Mouse (Mus musculus): Measurements from ENCODE around the gene Slc9b2. TPM values are rescaled to one million over a fixed set of nuclear protein-coding genes. Genes with fewer than 3 reads are reported as not detected.

Gene Slc9b2
- polyA plus RNA-seq, 1 experiment = 0.61 TPM

DNA sequence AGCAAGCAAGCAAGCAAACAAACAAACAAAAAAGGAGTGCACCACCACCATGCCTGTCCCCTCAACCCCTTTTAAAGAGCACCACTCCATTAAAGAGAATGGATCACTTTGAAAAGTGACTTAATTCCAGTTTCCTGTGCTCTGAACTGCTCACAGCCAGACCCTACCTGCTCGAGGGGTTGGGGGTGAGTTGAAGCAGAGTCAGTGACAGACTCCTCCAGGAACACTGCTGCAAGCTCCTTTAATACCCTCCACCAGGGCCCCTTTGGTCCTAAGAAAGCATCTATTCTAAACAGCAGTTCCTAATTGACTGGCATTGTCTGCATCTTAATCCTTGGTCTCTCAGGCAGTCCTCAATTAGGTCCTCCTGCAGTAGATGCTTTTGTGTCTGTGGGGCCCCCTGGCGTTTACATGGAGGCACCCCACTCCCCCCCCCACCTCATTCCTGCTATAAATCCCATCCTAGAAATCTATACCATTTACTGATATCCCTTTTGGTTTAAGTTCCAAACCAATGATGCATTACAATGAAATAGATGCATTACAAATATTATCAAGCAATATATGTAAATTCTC is 5.5 kb downstream of the Slc9b2 start:
- DNase-seq (ENCODE audit: low read depth) = no peak

DNA sequence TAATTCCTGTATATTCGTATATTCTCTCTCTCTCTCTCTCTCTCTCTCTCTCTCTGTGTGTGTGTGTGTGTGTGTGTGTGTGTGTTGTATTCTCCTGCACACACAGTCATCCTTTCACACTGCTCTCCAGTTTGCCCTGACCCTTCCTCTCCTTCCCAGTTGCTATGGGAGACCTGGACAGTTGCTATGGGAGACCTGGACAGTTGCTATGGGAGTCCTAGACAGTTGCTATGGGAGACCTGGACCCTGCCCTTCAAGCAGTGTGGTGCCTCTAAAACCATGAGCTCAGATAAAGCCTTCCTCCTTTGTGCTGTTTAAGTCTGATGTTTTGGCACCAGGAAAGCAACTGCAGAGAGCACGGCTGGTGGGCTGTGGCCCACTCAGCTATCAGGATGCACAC is 6.2 kb downstream of the Slc9b2 start:
- no peak for DNase-seq (ENCODE audit: low read depth)

DNA sequence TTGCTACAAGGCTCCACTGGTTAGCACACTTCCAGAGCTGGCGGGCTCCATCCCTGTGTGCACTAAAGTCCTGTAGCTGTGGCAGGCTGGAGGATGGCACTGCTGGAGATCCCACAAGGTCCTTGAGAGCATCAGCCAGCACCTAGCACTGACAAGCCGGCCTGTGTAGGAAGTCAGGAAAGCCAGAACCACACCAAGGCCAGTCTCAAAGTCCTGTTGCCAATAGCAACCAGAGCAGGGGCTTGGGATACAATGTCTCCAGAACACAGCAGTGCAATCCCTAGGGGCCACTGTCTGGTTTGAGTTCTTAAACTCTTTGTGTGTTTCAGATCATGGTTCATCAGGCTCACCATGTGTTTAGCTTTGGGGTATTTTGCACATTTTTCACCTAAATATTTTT is 7.3 kb downstream of the Slc9b2 start:
- no peak for DNase-seq (ENCODE audit: low read depth)

DNA sequence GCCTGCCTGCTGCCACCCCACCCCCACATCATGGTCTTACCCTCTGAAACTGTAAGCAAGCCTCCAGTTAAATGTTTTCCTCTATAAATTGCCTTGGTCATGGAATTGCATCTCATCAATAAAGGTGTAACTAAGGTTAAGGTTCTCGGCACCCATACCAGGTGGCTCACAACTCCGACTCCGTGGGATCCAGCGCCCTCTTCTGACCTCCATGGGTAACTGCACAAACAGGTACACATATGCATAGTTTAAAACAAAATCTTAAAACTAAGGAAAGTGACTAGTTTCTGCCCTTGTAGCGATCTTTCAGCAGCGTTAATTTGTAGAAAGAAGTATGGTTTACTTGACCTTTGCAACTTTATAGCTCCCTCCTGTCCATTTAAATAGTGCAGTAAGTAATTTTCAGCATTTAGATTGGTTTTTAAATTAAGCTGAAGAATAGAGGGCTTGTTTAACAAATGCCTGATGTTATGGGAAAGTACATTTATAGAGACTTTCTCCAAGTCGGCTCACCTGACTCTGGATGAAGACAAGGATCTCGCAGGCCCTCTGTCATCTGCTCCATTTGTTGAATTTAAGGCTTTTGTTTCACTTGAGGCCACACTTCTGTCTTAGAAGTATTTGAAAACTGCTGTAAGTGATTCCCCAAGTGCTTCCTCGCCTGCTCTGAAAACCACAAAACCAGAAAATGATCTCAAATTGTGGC is 8.4 kb downstream of the Slc9b2 start:
- no peak for DNase-seq (ENCODE audit: low read depth)

DNA sequence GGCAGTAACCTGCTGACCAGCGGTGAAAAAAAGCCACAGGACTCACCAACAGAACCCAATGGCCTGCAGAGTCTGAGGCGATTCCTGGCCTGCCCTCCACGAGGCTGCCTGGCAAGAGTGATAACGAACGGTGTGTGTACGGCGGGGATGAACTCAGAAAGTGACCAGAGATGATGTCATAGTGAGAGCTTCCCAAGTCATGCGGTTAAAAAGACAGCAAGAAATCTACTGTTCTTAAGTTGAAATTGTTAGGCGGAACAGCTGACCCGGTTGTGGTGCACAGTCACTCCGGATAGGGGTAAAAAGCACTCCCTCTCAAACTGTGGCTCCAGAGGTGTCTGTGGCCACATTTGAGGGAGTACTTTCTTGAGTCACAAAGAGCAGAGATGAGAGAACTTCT is 10.8 kb downstream of the Slc9b2 start:
- DNase-seq (ENCODE audit: low read depth) = no peak

DNA sequence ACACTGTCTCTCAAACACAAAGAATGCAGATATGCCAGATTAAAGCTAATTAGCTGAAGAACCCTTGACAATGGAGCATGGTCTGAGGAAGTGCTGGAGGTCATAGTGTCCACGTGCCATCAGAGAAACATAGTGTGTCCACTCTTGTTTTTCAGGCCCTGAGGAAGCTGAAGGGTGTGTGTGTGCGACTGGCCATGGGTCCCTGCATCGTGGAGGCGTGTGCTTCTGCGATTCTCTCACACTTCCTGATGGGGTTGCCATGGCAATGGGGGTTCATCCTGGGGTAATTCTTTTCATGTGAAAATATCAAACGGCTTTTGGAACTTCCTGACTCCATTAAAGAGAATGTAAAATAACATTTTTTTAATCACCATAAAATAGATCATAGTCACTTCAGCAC is 16.9 kb downstream of the Slc9b2 start:
- no peak for DNase-seq (ENCODE audit: low read depth)

DNA sequence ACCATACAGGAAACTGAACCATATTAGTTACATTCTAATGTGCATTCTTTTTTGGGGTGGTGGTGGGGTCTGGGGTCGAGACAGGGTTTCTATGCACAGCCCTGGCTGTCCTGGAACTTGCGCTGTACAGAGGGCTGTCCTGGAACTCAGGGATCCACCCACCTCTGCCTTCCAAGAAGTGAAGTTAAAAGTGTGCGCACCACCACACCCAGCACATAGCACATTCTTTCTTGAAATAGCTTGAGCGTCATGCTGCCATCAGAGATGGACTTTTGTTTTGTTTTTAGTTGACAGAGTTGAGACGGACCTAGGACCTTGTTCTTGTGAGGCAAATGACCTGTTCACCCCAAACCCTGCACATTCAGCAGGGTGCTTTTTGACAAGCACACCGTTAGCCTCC is 19.7 kb downstream of the Slc9b2 start:
- no peak for DNase-seq (ENCODE audit: low read depth)

DNA sequence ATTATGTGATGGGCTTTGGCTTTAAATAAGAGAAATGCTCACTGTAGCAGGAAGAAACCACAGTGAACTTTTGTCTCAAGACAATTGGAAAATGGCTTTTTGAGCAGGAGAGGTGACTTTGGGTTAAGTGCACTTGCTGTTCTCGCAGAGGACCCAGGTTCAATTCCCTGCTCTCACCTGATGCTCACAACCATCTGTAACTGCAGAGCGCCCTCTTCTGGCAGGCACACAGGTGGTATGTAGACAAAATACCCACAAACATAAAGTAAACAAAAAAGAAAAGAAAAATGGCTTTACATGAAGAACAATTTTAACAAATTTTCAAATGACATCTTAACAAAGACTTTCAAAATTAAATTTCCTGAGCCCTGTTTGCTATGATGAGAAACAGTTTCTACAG is 20.1 kb downstream of the Slc9b2 start:
- no peak for DNase-seq (ENCODE audit: low read depth)

DNA sequence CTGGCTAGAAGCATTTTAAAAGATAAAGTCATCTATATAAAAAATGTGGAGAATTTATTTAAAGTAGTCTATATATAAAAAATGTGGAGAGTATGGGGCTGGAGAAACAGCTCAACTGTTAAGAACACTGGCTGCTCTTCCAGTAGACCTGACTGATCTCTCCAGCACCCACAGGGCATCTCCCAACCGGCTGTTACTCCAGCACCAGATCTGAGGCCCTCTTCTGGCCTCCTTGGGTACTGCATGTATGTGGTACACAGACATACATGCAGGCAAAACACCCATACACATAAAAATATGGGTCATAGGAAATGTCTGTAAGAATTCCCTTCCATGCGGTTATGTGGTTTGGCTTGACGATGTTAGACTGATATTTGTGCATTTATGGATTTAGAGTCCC is 21.1 kb downstream of the Slc9b2 start:
- no peak for DNase-seq (ENCODE audit: low read depth)

DNA sequence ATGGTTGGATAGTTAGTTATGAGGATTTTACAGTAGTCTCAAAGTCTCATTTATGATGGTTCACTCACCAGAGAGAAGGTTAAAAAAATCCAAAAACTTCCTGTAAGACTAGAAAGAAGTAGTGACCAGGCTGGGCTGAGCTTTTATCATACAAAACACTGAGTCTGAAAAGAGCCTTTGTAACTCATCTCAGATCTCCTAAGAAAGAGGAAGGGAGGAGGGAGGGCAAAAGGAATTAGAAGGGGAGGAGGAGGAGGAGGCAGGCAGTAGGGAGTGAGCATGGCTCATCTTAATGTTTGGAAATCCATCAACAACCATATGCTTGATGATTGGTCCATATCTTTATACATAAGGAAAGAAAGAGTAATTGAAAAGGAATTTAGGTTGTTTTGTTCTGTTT is 25.2 kb downstream of the Slc9b2 start:
- no peak for DNase-seq (ENCODE audit: low read depth)

DNA sequence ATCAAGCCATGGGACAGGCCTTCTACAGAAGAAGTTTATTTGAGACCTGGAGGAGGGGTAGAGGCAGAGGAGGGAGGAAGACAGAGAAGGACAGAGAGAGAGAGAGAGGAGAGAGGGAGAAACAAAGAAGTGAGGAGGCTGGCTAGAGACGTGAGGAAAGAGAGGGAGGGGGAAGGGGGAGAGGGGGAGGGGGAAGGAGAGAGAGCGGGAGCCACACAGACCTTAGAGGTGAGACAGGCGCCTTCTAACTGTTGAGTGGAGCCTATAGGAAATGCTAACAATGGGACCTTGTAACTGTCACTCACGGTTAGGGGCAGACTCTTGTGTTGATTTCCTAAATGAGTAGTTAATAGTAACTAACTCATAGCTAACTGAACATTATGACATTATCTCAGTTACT is 26.3 kb downstream of the Slc9b2 start:
- DNase-seq (ENCODE audit: low read depth) = no peak

DNA sequence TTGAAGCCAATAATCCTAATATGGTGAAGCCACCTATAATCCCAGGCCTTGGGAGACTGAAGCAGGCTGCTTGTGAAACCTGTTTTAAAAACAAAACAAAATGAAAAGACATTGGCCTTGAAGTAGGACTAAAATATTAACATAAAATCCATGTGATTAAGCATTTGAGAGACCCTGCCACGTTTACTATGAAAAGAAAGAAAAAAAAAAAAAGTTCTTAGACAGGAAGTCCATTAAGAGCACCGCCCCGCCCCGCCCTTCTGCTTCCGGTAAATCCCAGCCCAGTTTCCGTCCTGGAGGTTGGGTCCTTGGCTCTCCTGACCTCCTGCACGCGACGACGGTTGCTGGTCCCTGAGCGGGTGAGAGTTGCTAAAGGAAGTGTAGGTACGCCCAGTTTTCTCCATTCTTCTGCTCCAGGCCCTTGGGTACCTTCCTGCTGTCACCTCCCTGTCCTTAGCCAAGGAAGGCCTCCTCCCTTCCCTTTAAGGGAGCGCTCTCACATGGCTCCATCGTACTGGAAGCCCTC is 40.3 kb downstream of the Slc9b2 start, which contains the start of gene Slc9b1:
Gene Slc9b1 (plus strand): TSS at position 291 of the 526 bp plus-strand sequence.
- DNase-seq (ENCODE audit: low read depth) = no peak

DNA sequence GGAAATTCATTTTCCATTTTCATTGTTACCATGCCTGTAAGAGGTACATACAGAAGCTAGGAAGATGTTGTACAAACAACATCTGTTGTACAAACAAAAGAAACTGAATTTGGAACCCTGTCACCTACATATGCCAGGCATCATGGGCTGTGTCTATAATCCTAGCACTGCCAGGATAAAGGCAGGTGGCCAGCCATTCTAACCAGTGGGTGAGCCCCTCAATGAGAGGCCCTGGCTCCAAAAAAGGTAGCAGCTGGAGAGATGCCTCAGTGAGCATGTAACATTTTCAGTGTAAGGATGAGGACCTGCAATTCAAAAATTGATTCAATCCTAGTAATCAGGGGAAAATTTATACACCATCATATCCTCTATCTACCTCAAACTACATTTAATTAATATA is 41.5 kb downstream of the Slc9b2 start:
- DNase-seq (ENCODE audit: low read depth) = no peak

DNA sequence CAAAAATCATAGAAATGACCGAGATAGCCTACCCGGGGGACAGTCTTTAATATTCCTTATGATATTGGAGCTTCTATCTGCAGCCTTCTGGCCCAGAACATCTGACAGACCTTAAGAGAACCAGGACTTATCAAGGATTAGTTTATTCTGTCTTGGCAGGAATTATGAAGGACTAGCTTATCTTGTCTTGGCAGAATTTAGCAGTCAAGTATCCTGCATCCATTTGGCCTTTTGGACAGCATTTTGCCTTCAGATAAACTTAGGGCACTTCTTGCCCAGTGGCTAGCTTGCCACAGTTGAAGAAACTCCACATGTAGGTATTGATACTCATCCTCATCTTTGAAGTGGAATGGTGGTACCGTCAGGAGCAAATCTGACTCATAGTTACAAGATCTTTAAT is 44.4 kb downstream of the Slc9b2 start:
- no peak for DNase-seq (ENCODE audit: low read depth)

DNA sequence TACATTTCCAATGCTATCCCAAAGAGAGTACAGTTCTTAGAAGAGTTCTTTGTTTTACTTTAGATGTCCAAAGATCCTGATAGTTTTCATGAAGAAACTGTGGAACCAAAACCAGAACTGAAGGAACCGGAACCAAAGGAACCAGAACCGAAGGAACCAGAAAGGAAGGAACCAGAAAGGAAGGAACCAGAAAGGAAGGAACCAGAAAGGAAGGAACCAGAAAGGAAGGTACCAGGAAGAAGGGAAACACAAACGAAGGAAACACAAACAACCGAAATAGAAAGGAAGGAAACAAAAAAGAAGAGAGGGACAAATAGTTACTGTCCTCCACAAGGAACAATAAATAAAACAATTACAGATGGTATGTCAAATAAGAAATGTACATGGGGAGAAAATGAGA is 49.9 kb downstream of the Slc9b2 start:
- no peak for DNase-seq (ENCODE audit: low read depth)

DNA sequence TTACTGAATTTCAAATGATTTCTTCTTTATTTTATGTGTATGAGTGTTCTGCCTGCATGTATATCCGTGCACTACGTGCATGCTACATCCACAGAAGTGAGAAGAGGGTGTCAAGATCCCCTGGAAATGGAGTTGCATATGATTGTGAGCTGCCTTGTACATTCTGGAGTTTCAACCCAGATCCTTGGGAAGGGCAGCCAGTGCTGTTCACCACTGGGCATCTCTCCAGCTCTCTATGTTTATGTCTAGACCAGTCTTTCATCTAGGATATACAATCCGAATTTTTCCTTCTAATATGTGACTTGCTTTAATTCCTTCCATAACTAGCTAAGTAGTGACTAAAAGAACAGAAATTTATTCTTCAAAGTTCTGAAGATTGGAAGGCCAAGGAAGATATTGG is 68.3 kb downstream of the Slc9b2 start:
- no peak for DNase-seq (ENCODE audit: low read depth)

DNA sequence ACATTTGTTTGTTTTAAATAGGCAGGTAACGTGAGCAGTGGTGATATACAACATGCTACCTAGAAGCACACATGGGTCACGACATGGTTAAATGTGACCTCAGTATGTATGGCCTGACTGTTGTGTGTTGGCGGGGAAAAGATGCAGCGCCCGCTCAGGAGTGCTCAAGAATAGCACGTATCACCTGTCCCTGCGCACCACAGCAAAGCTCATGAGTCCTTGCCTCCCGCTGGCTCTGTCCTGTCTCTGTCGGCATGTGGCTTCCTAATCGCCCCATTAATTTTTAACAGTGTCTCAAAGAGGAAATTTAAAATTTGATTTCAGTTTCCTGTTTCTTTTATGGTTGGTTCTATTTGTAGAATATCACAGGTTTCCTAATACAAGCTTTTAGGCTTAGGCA is 69.9 kb downstream of the Slc9b2 start:
- DNase-seq (ENCODE audit: low read depth) = no peak

DNA sequence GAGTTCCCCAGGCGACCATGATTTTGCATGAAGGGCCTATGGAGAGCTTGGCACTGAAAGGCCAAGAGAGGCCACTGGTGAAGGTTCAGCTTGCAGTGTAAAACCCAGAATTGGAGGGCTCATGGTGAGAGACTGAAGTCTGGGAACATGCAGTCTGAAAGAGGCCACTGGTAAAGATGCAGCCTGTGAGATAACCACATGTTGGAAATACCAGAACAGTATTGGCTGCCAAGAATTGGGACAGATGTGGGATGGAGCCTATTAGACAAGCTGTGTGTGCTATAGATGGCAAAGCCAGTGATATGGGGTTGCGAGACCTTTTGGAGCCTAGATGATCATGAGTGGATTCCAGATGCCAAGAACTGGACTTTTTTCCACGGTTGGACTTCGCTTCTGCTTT is 72.4 kb downstream of the Slc9b2 start:
- DNase-seq (ENCODE audit: low read depth) = no peak

DNA sequence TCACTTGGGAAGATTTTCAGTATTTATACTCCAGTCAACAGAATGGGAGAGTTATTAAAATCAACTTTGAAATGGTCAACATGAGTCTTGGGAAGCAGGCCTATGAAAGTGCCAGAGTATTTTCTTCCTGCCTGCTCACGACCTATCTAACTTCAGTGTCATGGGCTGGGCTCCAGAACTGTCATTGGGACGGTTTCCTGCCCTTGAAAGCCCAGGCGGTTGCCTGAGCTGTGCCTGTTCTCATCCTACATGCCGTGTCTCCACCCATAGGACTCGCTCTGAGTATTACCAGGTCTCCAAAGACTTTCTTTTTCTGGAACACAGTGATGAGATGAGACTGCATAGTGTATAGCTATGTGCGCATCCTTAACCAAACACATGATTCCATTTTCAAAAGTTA is 85.7 kb downstream of the Slc9b2 start:
- no peak for DNase-seq (ENCODE audit: low read depth)

Measured in gonadal fat pad, adult 2 months (tissue).